Mouse (Mus musculus) midbrain, postnatal 0 days (tissue): ENCODE measurements at regions not wholly inside any gene's neighbourhood (a gene's known extent, or its start where the extent isn't known, plus 50 kb on each side); places are given as distances from the start of the nearest gene placed in this dataset.

ENCODE experiments used
- ATAC-seq: fragments of 200-750 bp; cut with Nextera tagmentation; 2 replicates; pipeline ENCODE4 v1.8.0; 2017; ENCODE audit warnings: moderate number of reproducible peaks, mild to moderate bottlenecking, moderate TSS enrichment, moderate library complexity; ENCODE audit not compliant: low FRiP score
- DNase-seq: peaks from one replicate; pipeline ENCODE4 v3.0.0-alpha.2; 2015; ENCODE audit warnings: low spot score
- H3K27ac ChIP-seq: fragments of 300-500 bp; sonication (generic); 2 replicates; pipeline ENCODE4 v1.5.1; 2014; ENCODE audit warnings: low read depth, mild to moderate bottlenecking, low read length, mixed read lengths
- H3K27me3 ChIP-seq: fragments of 300-500 bp; sonication (generic); 2 replicates; pipeline ENCODE4 v1.6.1; 2014; ENCODE audit warnings: low read length, control low read depth, mixed read lengths; ENCODE audit not compliant: insufficient read depth
- H3K36me3 ChIP-seq: fragments of 300-500 bp; sonication (generic); 2 replicates; pipeline ENCODE4 v1.6.1; 2014; ENCODE audit warnings: low read length, control low read depth, mixed read lengths; ENCODE audit not compliant: insufficient read depth
- H3K4me1 ChIP-seq: fragments of 300-500 bp; sonication (generic); 2 replicates; pipeline ENCODE4 v1.6.1; 2014; ENCODE audit warnings: mild to moderate bottlenecking, control low read depth, antibody characterized with exemption, low read length, mixed read lengths; ENCODE audit not compliant: insufficient read depth
- H3K4me2 ChIP-seq: fragments of 300-500 bp; sonication (generic); 2 replicates; pipeline ENCODE4 v1.6.1; 2014; ENCODE audit warnings: low read depth, mild to moderate bottlenecking, low read length, mixed read lengths; ENCODE audit not compliant: poor library complexity, severe bottlenecking
- H3K4me3 ChIP-seq: fragments of 300-500 bp; sonication (generic); 2 replicates; pipeline ENCODE4 v1.5.1; 2014; ENCODE audit warnings: low read depth, mild to moderate bottlenecking, low read length, moderate library complexity
- H3K9ac ChIP-seq: fragments of 300-500 bp; sonication (generic); replicated peaks from 2 replicates; pipeline ENCODE4 v1.6.1; 2014; ENCODE audit warnings: mild to moderate bottlenecking, low read length, moderate library complexity, mixed read lengths; ENCODE audit not compliant: poor library complexity, severe bottlenecking
- H3K9me3 ChIP-seq: fragments of 300-500 bp; sonication (generic); 2 replicates; pipeline ENCODE4 v1.6.1; 2016; ENCODE audit warnings: low read length, control low read depth
- CTCF ChIP-seq: IDR thresholded peaks from 2 replicates; pipeline ENCODE4 v1.5.1; 2016; ENCODE audit warnings: antibody characterized with exemption, mild to moderate bottlenecking
- WGBS: fragments of 180-500 bp; shearing (Covaris S2); extraction: QIAGEN DNeasy Blood & Tissue Kit; methylation state at CpG from one replicate; pipeline ENCODE4 v1.1.7; 2014; 5-methylcytosine and 5-hydroxymethylcytosine counted together

DNA sequence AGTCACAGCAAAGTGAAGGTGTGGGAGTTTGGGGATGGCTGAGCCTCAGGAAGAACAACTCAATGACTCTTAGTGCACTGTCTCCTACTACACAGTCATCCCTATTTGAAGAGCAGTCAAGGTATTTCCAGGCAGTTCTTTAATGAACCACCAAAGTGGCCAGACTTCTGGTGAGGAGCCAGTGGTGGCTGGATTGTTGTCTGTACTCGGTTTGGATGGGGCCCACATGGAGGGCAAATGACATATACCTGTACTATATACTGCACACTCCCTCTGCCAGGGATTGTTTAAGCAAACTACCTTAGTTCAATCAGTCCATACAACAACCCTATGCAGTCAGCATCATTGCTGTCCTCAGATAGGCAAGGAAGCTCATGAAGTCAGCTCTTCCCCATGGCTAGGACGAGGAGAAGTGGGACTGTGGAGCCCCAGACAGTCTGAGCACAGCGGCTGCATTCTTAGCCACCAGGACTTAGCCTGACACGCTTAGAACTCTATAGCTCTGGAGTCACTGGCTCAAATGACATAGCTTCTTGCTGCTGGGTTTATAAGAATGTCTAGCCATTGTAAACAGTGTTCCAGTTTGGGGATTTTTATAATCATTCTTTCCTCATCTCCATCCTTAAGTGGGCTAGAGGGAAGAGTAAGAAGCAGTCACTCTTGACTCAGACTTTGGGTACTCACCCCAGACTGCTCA, 72.8 kb upstream of the Boc start:
- no peak for TF ChIP-seq CTCF
- Histone ChIP-seq H3K4me1 (peaks cover 3% of the 10 kb centered on the region; the same call in 1 of the 2 replicates), H3K27me3 (no peaks in the 10 kb centered on the region), H3K9me3 (no peaks in the 10 kb centered on the region), H3K27ac (no peak overlapping the region), H3K4me2 (no peak overlapping the region), H3K36me3 (no peaks in the 10 kb centered on the region), H3K9ac (no peak overlapping the region), H3K4me3 (no peak overlapping the region)
- ATAC-seq (no peak), DNase-seq (no peak)
- 74% methylated on average over 4 of the region's 4 CpGs for WGBS

DNA sequence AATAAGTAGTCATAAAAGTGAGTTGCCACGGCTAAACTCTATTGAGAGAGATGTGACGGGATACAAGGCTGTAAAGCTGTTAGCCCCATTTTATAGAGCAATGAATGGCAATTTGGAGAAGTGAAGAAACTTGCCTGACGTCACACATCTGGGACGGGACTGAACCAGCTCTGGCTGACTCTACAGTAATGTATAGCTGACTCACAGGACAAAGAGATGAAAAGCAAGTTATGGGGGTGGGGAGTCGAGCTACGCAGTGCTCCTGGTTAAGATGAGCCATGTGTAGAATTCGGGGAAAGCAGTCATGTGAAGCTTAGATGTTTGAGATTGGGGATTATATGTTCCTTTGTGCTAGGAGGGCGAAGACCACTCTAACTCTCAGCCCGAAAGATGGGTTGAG, 72.2 kb upstream of the Boc start:
- Histone ChIP-seq H3K9me3 (no peaks in the 10 kb centered on the region), H3K27me3 (no peaks in the 10 kb centered on the region), H3K9ac (no peak overlapping the region), H3K36me3 (no peaks in the 10 kb centered on the region), H3K4me2 (no peak overlapping the region), H3K27ac (no peak overlapping the region), H3K4me3 (no peak overlapping the region), H3K4me1 (peaks cover 3% of the 10 kb centered on the region; the same call in 1 of the 2 replicates)
- WGBS, result 88% methylated on average over 9 of the region's 9 CpGs
- no peak for DNase-seq
- ATAC-seq, result no peak
- TF ChIP-seq CTCF, result no peak

GRCm38 (mm10) chr16:44630426-44630825, 71.7 kb upstream of the Boc start:
- no peak for TF ChIP-seq CTCF
- Histone ChIP-seq H3K27me3 (no peaks in the 10 kb centered on the region), H3K4me2 (no peak overlapping the region), H3K9ac (no peak overlapping the region), H3K9me3 (no peaks in the 10 kb centered on the region), H3K4me3 (no peak overlapping the region), H3K27ac (no peak overlapping the region), H3K36me3 (no peaks in the 10 kb centered on the region), H3K4me1 (peaks cover 3% of the 10 kb centered on the region; the same call in 1 of the 2 replicates)
- ATAC-seq (no peak), DNase-seq (no peak)
- whole genome bisulfite sequencing, result 81% methylated on average over 9 of the region's 9 CpGs

DNA sequence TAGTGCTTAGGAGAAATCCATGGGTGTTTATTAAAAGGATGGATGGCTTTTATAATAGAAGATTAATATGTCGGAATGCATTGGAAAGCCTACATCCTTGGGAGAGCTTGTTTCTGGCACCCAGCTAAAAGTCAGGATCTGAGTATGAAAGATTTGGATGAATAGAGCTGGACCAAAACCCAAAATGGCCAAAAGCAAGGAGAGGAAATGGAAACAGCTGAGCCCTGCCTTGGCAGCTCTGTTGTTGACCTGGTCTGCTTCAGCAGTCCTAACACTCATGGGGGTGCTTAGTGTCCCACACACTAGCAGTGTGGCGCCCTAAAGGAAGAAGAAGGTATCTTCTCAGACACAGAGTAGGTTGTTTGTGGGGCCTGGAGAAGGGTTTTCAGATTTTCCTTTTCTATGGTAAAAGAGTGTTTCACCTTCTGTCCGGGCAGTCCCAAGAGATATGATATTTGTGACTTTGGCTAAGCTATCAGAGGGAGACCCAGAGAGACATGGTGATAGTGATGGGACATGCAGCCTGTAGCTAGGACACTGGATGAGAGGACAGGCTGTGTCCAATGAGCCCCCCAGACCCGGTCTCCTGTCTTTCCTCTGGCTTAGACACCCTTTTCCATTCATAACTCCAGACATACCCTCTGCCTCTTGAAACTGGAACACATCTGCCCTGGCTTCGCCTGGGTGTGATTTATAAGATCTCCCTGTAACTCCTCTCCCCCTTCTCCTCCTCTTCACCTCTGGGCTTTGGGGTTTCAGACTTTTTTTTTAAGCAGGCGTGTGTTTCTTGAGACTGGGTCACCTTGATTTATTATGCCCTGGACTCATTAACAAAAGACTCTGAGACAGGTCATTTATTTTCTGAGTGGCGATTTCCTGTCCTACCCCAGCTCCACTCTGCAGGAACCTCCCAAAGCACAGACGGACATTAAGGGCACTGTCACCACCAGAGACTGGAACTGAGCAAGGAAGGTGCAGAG, 70.9 kb upstream of the Boc start:
- no peaks in the 10 kb centered on the region for H3K27me3 ChIP-seq
- H3K9me3 ChIP-seq, result no peaks in the 10 kb centered on the region
- H3K9ac ChIP-seq, result no peak overlapping the region
- TF ChIP-seq CTCF, result no peak
- H3K4me1 ChIP-seq, result peaks cover 3% of the 10 kb centered on the region; the same call in 1 of the 2 replicates
- no peak overlapping the region for H3K4me3 ChIP-seq
- 84% methylated on average over 8 of the region's 8 CpGs for WGBS
- ATAC-seq (no peak), DNase-seq (no peak)
- no peaks in the 10 kb centered on the region for H3K36me3 ChIP-seq
- H3K4me2 ChIP-seq, result no peak overlapping the region
- no peak overlapping the region for H3K27ac ChIP-seq

- Histone ChIP-seq H3K36me3 (no peaks in the 10 kb centered on the region), H3K9ac (no peak overlapping the region), H3K4me1 (no peaks in the 10 kb centered on the region), H3K27ac (no peak overlapping the region), H3K27me3 (no peaks in the 10 kb centered on the region), H3K4me3 (no peak overlapping the region), H3K9me3 (no peaks in the 10 kb centered on the region), H3K4me2 (no peak overlapping the region)
- 86% methylated on average over 3 of the region's 3 CpGs for WGBS
- ATAC-seq, result no peak
- DNase-seq, result no peak
- TF ChIP-seq CTCF, result no peak
Measured at GRCm38 (mm10) chr16:44625871-44626293, 67.2 kb upstream of the Boc start.
